Mouse (Mus musculus) myocyte (in vitro differentiated cells): ENCODE results near the gene Gm14214. TPM values are rescaled to one million over a fixed set of nuclear protein-coding genes. Genes with fewer than 3 reads are reported as not detected.
A peak's percentile ranks its signal among the peaks of the same experiment; 100 is the strongest.

Source experiments
- H3K27me3 ChIP-seq: one replicate; pipeline ENCODE4 v1.6.1; 2011; ENCODE audit not compliant: control insufficient read depth, insufficient read depth, insufficient read length
- H3K36me3 ChIP-seq: one replicate; pipeline ENCODE4 v1.6.1; 2011; ENCODE audit not compliant: control insufficient read depth, insufficient read depth
- H3K4me2 ChIP-seq: one replicate; pipeline ENCODE4 v1.6.1; 2011; ENCODE audit warnings: low read depth, control low read depth
- H3K4me3 ChIP-seq: one replicate; pipeline ENCODE4 v1.5.1; 2011; ENCODE audit warnings: mild to moderate bottlenecking, control low read depth, moderate library complexity
- H3K79me2 ChIP-seq: one replicate; pipeline ENCODE4 v1.6.1; 2011; ENCODE audit not compliant: control insufficient read depth, insufficient read depth
- H3ac ChIP-seq: one replicate; pipeline ENCODE4 v1.6.1; 2011; ENCODE audit not compliant: control insufficient read depth, insufficient read length
- CEBPB ChIP-seq: IDR thresholded peaks from 2 replicates; pipeline ENCODE4 v1.6.1; 2011; ENCODE audit warnings: mild to moderate bottlenecking, moderate library complexity; ENCODE audit not compliant: poor library complexity, insufficient read depth, severe bottlenecking
- E2F4 ChIP-seq: IDR thresholded peaks from one replicate; pipeline ENCODE4 v1.6.1; 2011; ENCODE audit warnings: mild to moderate bottlenecking, control low read depth, moderate library complexity; ENCODE audit not compliant: insufficient read depth
- MAX ChIP-seq: IDR thresholded peaks from one replicate; pipeline ENCODE4 v1.6.1; 2011; ENCODE audit warnings: low read depth, mild to moderate bottlenecking, control low read depth
- MYOD1 ChIP-seq, 3 experiments: IDR thresholded peaks; one replicate each; pipeline ENCODE4 v1.6.1; 2011; ENCODE audit warnings: control low read depth in 2 of 3, low read depth in 2 of 3, mild to moderate bottlenecking in 2 of 3, moderate library complexity in 1 of 3; ENCODE audit not compliant: insufficient read length in 2 of 3, control insufficient read depth in 1 of 3
- MYOG ChIP-seq, 3 experiments: IDR thresholded peaks; one replicate each; pipeline ENCODE4 v1.6.1; 2011; ENCODE audit warnings: control low read depth in 2 of 3, low read depth in 2 of 3, mild to moderate bottlenecking in 2 of 3; ENCODE audit not compliant: insufficient read length in 2 of 3, control insufficient read depth in 1 of 3, insufficient read depth in 1 of 3
- POLR2A ChIP-seq: IDR thresholded peaks from one replicate; pipeline ENCODE4 v1.6.1; 2011; ENCODE audit warnings: low read depth, mild to moderate bottlenecking, control low read depth, moderate library complexity; ENCODE audit not compliant: insufficient read length
- POLR2AphosphoS2 ChIP-seq: IDR thresholded peaks from one replicate; pipeline ENCODE4 v1.6.1; 2011; ENCODE audit warnings: low read depth, control low read depth; ENCODE audit not compliant: insufficient read length
- REST ChIP-seq: IDR thresholded peaks from one replicate; pipeline ENCODE4 v1.6.1; 2011; ENCODE audit warnings: mild to moderate bottlenecking, control low read depth, moderate library complexity; ENCODE audit not compliant: insufficient read depth, insufficient read length
- SRF ChIP-seq: IDR thresholded peaks from one replicate; pipeline ENCODE4 v1.6.1; 2011; ENCODE audit warnings: low read depth; ENCODE audit not compliant: control insufficient read depth, insufficient read length
- TCF12 ChIP-seq: IDR thresholded peaks from one replicate; pipeline ENCODE4 v1.6.1; 2011; ENCODE audit warnings: mild to moderate bottlenecking, control low read depth; ENCODE audit not compliant: poor library complexity, insufficient read depth, severe bottlenecking
- TCF3 ChIP-seq: IDR thresholded peaks from one replicate; pipeline ENCODE4 v1.6.1; 2011; ENCODE audit warnings: low read depth, control low read depth; ENCODE audit not compliant: insufficient read length
- USF1 ChIP-seq: IDR thresholded peaks from one replicate; pipeline ENCODE4 v1.6.1; 2011; ENCODE audit warnings: low read depth, mild to moderate bottlenecking, control low read depth, moderate library complexity
- polyA plus RNA-seq: library from polyadenylated mRNA; unstranded; fragments of >200 nt; fragmentation: generic; extraction: Trizol; gene quantifications from one replicate; pipeline ENCODE4 v1.2.1, GENCODE M21; 2012; ENCODE audit warnings: missing spikeins

Gene Gm14214
- not detected for polyA plus RNA-seq

- H3K4me2 ChIP-seq = no peak within 1 kb of the TSS
- no peaks in the 10 kb centered on the region for H3K36me3 ChIP-seq
- no peak for TF ChIP-seq CEBPB
- TF ChIP-seq POLR2A = no peak
- TF ChIP-seq SRF = no peak
- no peak for TF ChIP-seq TCF3
- no peak for TF ChIP-seq POLR2AphosphoS2
- no peak for TF ChIP-seq MYOG (IDR thresholded peaks at IDR 0.05; ENCODE audit: control insufficient read depth in 1 of 3, insufficient read depth in 1 of 3, insufficient read length in 2 of 3, low read depth in 2 of 3)
- no peak for TF ChIP-seq USF1
- no peak for TF ChIP-seq E2F4
- TF ChIP-seq MYOD1 (IDR thresholded peaks at IDR 0.05; ENCODE audit: control insufficient read depth in 1 of 3, insufficient read length in 2 of 3, low read depth in 2 of 3) = no peak
- no peak for TF ChIP-seq TCF12
- no peak within 1 kb of the TSS for H3ac ChIP-seq
- no peaks in the 10 kb centered on the region for H3K79me2 ChIP-seq
- H3K27me3 ChIP-seq = no peaks in the 10 kb centered on the region
- H3K4me3 ChIP-seq = no peak within 1 kb of the TSS
Observed at GRCm38 (mm10) chr2:154769930-154770329, at the start of gene Gm14214. Gm14214 (minus strand) TSS chr2:154770030.

GRCm38 (mm10) chr2:154818599-154818998 lies 48.8 kb upstream of the Gm14214 start:
- H3K4me2 ChIP-seq = peak overlapping the region; percentile 60
- peak in 1 of 3 experiments; percentile 69 for TF ChIP-seq MYOG (IDR thresholded peaks at IDR 0.05; ENCODE audit: control insufficient read depth in 1 of 3, insufficient read depth in 1 of 3, insufficient read length in 2 of 3, low read depth in 2 of 3)
- no peak for TF ChIP-seq MAX
- TF ChIP-seq TCF12 = no peak
- TF ChIP-seq MYOD1 (IDR thresholded peaks at IDR 0.05; ENCODE audit: control insufficient read depth in 1 of 3, insufficient read length in 2 of 3, low read depth in 2 of 3) = peak in 2 of 3 experiments; percentile 34 to 48
- TF ChIP-seq POLR2AphosphoS2 = no peak
- TF ChIP-seq TCF3 = no peak
- TF ChIP-seq REST = no peak
- TF ChIP-seq CEBPB = no peak
- TF ChIP-seq E2F4 = no peak
- TF ChIP-seq SRF = no peak
- no peak for TF ChIP-seq USF1
- TF ChIP-seq POLR2A = no peak
- H3ac ChIP-seq = no peak overlapping the region
- H3K36me3 ChIP-seq = no peaks in the 10 kb centered on the region
- H3K79me2 ChIP-seq = peaks cover 99% of the 10 kb centered on the region
- H3K27me3 ChIP-seq = no peaks in the 10 kb centered on the region
- H3K4me3 ChIP-seq = no peak overlapping the region

GRCm38 (mm10) chr2:154817788-154818187 lies 48.0 kb upstream of the Gm14214 start:
- Histone ChIP-seq H3K36me3 (no peaks in the 10 kb centered on the region), H3K4me3 (no peak overlapping the region), H3K27me3 (no peaks in the 10 kb centered on the region), H3K4me2 (peak overlapping the region; percentile 60), H3ac (no peak overlapping the region), H3K79me2 (peaks cover 99% of the 10 kb centered on the region)
- no peak for TF ChIP-seq CEBPB
- no peak for TF ChIP-seq MYOD1 (IDR thresholded peaks at IDR 0.05; ENCODE audit: control insufficient read depth in 1 of 3, insufficient read length in 2 of 3, low read depth in 2 of 3)
- TF ChIP-seq REST = no peak
- TF ChIP-seq MAX = no peak
- TF ChIP-seq TCF12 = no peak
- TF ChIP-seq USF1 = no peak
- TF ChIP-seq POLR2AphosphoS2 = no peak
- TF ChIP-seq SRF = no peak
- no peak for TF ChIP-seq MYOG (IDR thresholded peaks at IDR 0.05; ENCODE audit: control insufficient read depth in 1 of 3, insufficient read depth in 1 of 3, insufficient read length in 2 of 3, low read depth in 2 of 3)
- no peak for TF ChIP-seq POLR2A
- no peak for TF ChIP-seq E2F4
- no peak for TF ChIP-seq TCF3

- peak overlapping the region; percentile 60 for H3K4me2 ChIP-seq
- H3K79me2 ChIP-seq = peaks cover 99% of the 10 kb centered on the region
- no peak overlapping the region for H3ac ChIP-seq
- no peaks in the 10 kb centered on the region for H3K36me3 ChIP-seq
- H3K4me3 ChIP-seq = no peak overlapping the region
- TF ChIP-seq USF1 (no peak), TCF3 (no peak), SRF (no peak), E2F4 (no peak), MYOG (IDR thresholded peaks at IDR 0.05; ENCODE audit: control insufficient read depth in 1 of 3, insufficient read depth in 1 of 3, insufficient read length in 2 of 3, low read depth in 2 of 3) (no peak), MAX (no peak), CEBPB (no peak), REST (no peak), MYOD1 (IDR thresholded peaks at IDR 0.05; ENCODE audit: control insufficient read depth in 1 of 3, insufficient read length in 2 of 3, low read depth in 2 of 3) (no peak)
- H3K27me3 ChIP-seq = no peaks in the 10 kb centered on the region
Observed at GRCm38 (mm10) chr2:154817089-154817488, 47.3 kb upstream of the Gm14214 start.
